Mouse (Mus musculus): Measurements from ENCODE around the gene H2afj.

GRCm38 (mm10) chr6:136847790-136848189, 39.7 kb downstream of the H2afj start:
- 0 out of 2 replicates have a peak, but pooled peaks have one; percentile 16 for TF ChIP-seq CTCF (IDR thresholded peaks at IDR 0.05; ENCODE audit: low read depth, low read length)
- TF ChIP-seq GATA1 (IDR thresholded peaks at IDR 0.05; ENCODE audit: borderline replicate concordance, low read length): no peak

All from G1E (cell line).